In genomic region chr11:105497505-105497904, GRCm38 (mm10) we compare ENCODE assay signal across 28 mouse cellular contexts. TPM values are rescaled to one million over a fixed set of nuclear protein-coding genes. Genes with fewer than 3 reads are reported as not detected.
DNase-seq lines count a peak whose midpoint lies in the region; ATAC-seq lines count a peak whose summit lies in the region.
"Had no signal": no experiment of that assay in that cellular context is flagged by ENCODE, and none has a peak within 500 bp of the region (broad histone marks: within the 10 kb centered on the region; RNA-seq: fewer than 3 reads in every experiment).

No protein-coding gene starts in this region.

- 73% methylated on average over 6 of the region's 6 CpGs for WGBS in embryonic facial prominence, embryonic 10.5 days

- H3K9me3 ChIP-seq in embryonic facial prominence, embryonic 10.5 days, result no peaks in the 10 kb centered on the region
- H3K9me3 ChIP-seq: embryonic facial prominence, embryonic 13.5 days; heart, embryonic 13.5 days; limb, embryonic 15.5 days; midbrain, embryonic 15.5 days; neural tube, embryonic 15.5 days had no signal

- H3K4me3 ChIP-seq in embryonic facial prominence, embryonic 10.5 days, result no peak overlapping the region
- H3K4me3 ChIP-seq: embryonic facial prominence, embryonic 13.5 days; heart, embryonic 13.5 days; limb, embryonic 15.5 days; midbrain, embryonic 15.5 days; myocyte; neural tube, embryonic 15.5 days had no signal

- H3K27me3 ChIP-seq in embryonic facial prominence, embryonic 10.5 days (replicated peaks; ENCODE audit: low read depth, poor library complexity, severe bottlenecking), result 0 out of 2 replicates have a peak, but pooled peaks cover 10% of the 10 kb centered on the region
- H3K27me3 ChIP-seq: embryonic facial prominence, embryonic 13.5 days; heart, embryonic 13.5 days; limb, embryonic 15.5 days; midbrain, embryonic 15.5 days; neural tube, embryonic 15.5 days had no signal

- ATAC-seq in activated CD4-positive, CD25-positive, alpha-beta regulatory T cell, adult 4 months, result no peak
- ATAC-seq: hindbrain, embryonic 16.5 days; intestine, embryonic 16.5 days; midbrain, embryonic 15.5 days had no signal

- intact Hi-C loops in left cerebral cortex, postnatal 4 days (cut with DNase I), result no loop called here
- intact Hi-C loops in left cerebral cortex, postnatal 36 days (cut with DNase I), result loop anchor here (5.0 kb wide), 1 partner anchor 75 kb away; no protein-coding TSS in a partner anchor

- no peak overlapping the region for H3K27ac ChIP-seq in embryonic facial prominence, embryonic 10.5 days (replicated peaks)
- H3K27ac ChIP-seq: embryonic facial prominence, embryonic 13.5 days; limb, embryonic 15.5 days; midbrain, embryonic 15.5 days; neural tube, embryonic 15.5 days had no signal

- H3K4me1 ChIP-seq in embryonic facial prominence, embryonic 10.5 days, result peaks cover 48% of the 10 kb centered on the region

- peak; percentile 72 to 75 for DNase-seq in frontal cortex, adult 2 months (ENCODE audit: extremely low spot score in 1 of 2, low spot score in 1 of 2)
- DNase-seq in frontal cortex, postnatal 14 days (ENCODE audit: low spot score in 2 of 2), result no peak
- peak; percentile 30 to 42 for DNase-seq in left cerebral cortex, adult 18-20 months (ENCODE audit: low spot score in 2 of 2)
- no peak for DNase-seq in left cerebral cortex, postnatal 4 days
- peak; percentile 4 for DNase-seq in embryonic facial prominence, embryonic 10.5 days (ENCODE audit: low spot score)
- peak; percentile 33 to 35 for DNase-seq in left cerebral cortex, postnatal 36 days (ENCODE audit: low spot score in 2 of 2)
- no peak for DNase-seq in T-cell, adult 2 months (ENCODE audit: low spot score)
- DNase-seq: adrenal gland, adult 8-10 months; cerebellum, adult 9-11 months; heart, postnatal 36 days; kidney, postnatal 4 days; layer of hippocampus, postnatal 36 days; lung, postnatal 10 days; thymus, postnatal 25 days had no signal

- no peaks in the 10 kb centered on the region for H3K36me3 ChIP-seq in embryonic facial prominence, embryonic 10.5 days (replicated peaks)
- H3K36me3 ChIP-seq: embryonic facial prominence, embryonic 13.5 days; heart, embryonic 13.5 days; limb, embryonic 15.5 days; midbrain, embryonic 15.5 days; neural tube, embryonic 15.5 days had no signal

RNA-seq across cellular contexts. Expression of gene March10, which starts 41.0 kb away (rescaled TPM):
- polyA plus RNA-seq in frontal cortex, adult 2 months (2012; rRNA removed), result 1.0 and 1.1 TPM in 2 replicates
- 1 to 10 TPM; 1.6 to 2.0 TPM for total RNA-seq in left cerebral cortex, adult 18-20 months (2021)
- total RNA-seq in left cerebral cortex, postnatal 4 days (2021), result 1 to 10 TPM; 1.2 to 1.7 TPM
- polyA plus RNA-seq in embryonic facial prominence, embryonic 10.5 days (2016; fragmentation: Nextera tagmentation; extraction: Ambion mirVana), result 0.06 and 0.16 TPM in 2 replicates
- total RNA-seq in left cerebral cortex, postnatal 36 days (2021), result 1 to 10 TPM; 1.8 to 2.3 TPM
- not detected for polyA plus RNA-seq in activated CD4-positive, CD25-positive, alpha-beta regulatory T cell, adult 4 months (2017; shearing (Covaris generic))
- total RNA-seq: adrenal gland, adult 8-10 months; gastrocnemius, adult 2 months; heart, postnatal 36 days; megakaryocyte progenitor cell, adult 5-6 weeks had no signal
- polyA plus RNA-seq: embryonic facial prominence, embryonic 13.5 days; kidney, embryonic 14.5 days; limb, embryonic 15.5 days; liver, embryonic 16.5 days; small intestine, adult 2 months had no signal

Comparison
In these comparisons a context has a peak if more than half of its experiments do, and no peak if none do; other contexts are left out.
1. DNase-seq: peak in frontal cortex, adult 2 months (2 of 2), left cerebral cortex, adult 18-20 months (2 of 2), embryonic facial prominence, embryonic 10.5 days (single experiment) and left cerebral cortex, postnatal 36 days (2 of 2); none in frontal cortex, postnatal 14 days (0 of 2), left cerebral cortex, postnatal 4 days (single experiment) and T-cell, adult 2 months (single experiment).